Mouse (Mus musculus) hindbrain, embryonic 13.5 days (tissue): ENCODE results near the gene Tnfrsf25. TPM values are rescaled to one million over a fixed set of nuclear protein-coding genes. Genes with fewer than 3 reads are reported as not detected.

ENCODE experiments used
- ATAC-seq: fragments of 200-750 bp; cut with Nextera tagmentation; 2 replicates; pipeline ENCODE4 v1.8.0; 2017; ENCODE audit warnings: moderate TSS enrichment; ENCODE audit not compliant: low FRiP score
- H3K27ac ChIP-seq: fragments of 300-500 bp; sonication (generic); 2 replicates; pipeline ENCODE4 v1.5.1; 2015; ENCODE audit warnings: inconsistent platforms, mild to moderate bottlenecking, moderate library complexity
- H3K27me3 ChIP-seq: fragments of 300-500 bp; sonication (generic); 2 replicates; pipeline ENCODE4 v1.6.1; 2015; ENCODE audit warnings: mild to moderate bottlenecking, inconsistent platforms
- H3K36me3 ChIP-seq: fragments of 300-500 bp; sonication (generic); 2 replicates; pipeline ENCODE4 v1.6.1; 2015; ENCODE audit warnings: mild to moderate bottlenecking, inconsistent platforms
- H3K4me1 ChIP-seq: fragments of 300-500 bp; sonication (generic); replicated peaks from 2 replicates; pipeline ENCODE4 v1.6.1; 2015; ENCODE audit warnings: inconsistent platforms
- H3K4me2 ChIP-seq: fragments of 300-500 bp; sonication (generic); 2 replicates; pipeline ENCODE4 v1.6.1; 2015; ENCODE audit warnings: inconsistent platforms, mild to moderate bottlenecking, moderate library complexity
- H3K4me3 ChIP-seq: fragments of 300-500 bp; sonication (generic); 2 replicates; pipeline ENCODE4 v1.5.1; 2015; ENCODE audit warnings: mild to moderate bottlenecking, inconsistent platforms
- H3K9ac ChIP-seq: fragments of 300-500 bp; sonication (generic); 2 replicates; pipeline ENCODE4 v1.6.1; 2015; ENCODE audit warnings: mild to moderate bottlenecking, inconsistent platforms
- H3K9me3 ChIP-seq: fragments of 300-500 bp; sonication (generic); 2 replicates; pipeline ENCODE4 v1.6.1; 2016; ENCODE audit warnings: inconsistent platforms
- WGBS: fragments of 180-500 bp; shearing (Covaris S2); methylation state at CpG from one replicate; pipeline ENCODE4 v1.1.7; 2015; 5-methylcytosine and 5-hydroxymethylcytosine counted together
- polyA plus RNA-seq: library from polyadenylated mRNA; unstranded; fragments of >200 nt; fragmentation: Nextera tagmentation; extraction: Ambion mirVana; gene quantifications from 2 replicates; pipeline ENCODE4 v1.2.1, GENCODE M21; 2015

Tnfrsf25 gene
- polyA plus RNA-seq, 1 experiment from 2014 or later: 1.00 TPM

DNA sequence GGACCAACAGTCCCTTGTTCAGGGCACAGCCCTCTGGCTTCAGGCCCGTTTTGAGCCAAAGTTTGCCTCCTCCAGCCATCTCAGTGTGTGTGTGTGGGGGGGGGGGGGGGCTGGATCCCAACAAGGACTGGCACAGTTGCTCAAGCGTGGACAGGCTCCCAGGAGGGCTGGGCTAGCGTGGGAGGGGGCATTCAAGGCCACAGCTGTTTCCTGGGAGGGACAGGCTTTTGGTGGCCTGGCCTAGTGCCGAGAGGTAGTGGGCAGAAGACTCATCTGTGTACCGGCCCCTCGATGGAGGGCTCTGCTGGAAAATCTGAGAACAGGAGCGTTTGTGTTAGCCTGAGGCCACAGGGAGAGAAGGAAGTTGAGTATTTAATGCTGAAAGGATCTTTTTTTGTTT, 35.8 kb upstream of the Tnfrsf25 start:
- Histone ChIP-seq H3K4me3 (no peak overlapping the region), H3K4me1 (peaks cover 10% of the 10 kb centered on the region; the same call in 1 of the 2 replicates), H3K36me3 (no peaks in the 10 kb centered on the region), H3K9ac (no peak overlapping the region), H3K9me3 (no peaks in the 10 kb centered on the region), H3K27me3 (peaks cover 3% of the 10 kb centered on the region; the same call in 1 of the 2 replicates), H3K27ac (no peak overlapping the region), H3K4me2 (no peak overlapping the region)
- no peak for ATAC-seq
- WGBS: 63% methylated on average over 7 of the region's 7 CpGs

DNA sequence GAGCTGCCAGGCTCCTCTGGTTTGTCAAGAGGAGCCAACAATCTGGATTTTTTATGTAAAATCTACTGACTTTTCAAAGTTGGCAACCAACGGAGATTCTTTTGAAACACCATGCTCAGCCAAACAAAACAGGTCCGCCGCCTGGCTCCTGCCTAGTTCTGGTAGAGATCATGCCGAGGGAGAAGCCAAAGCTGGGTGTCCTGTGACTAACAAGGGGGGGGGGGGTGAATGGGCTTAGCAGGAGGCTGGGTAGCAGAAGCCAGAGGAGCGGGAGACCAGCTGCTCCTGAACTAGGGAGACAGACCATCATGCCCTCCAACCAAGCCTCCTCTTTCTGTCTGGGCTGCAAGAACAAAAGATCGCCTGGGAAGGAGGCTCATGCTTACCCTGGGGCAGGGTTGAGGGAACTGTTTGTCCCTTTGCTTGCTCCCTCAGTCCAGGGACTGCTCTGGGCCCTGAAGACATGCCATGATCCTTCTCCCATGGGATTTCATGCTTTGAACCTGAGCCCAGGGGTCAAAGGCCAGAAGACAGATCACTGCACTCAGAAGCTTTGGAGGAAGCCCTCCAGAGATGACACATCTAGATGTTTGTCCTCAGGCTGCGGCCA, 32.0 kb upstream of the Tnfrsf25 start:
- WGBS: 56% methylated on average over 7 of the region's 7 CpGs

DNA sequence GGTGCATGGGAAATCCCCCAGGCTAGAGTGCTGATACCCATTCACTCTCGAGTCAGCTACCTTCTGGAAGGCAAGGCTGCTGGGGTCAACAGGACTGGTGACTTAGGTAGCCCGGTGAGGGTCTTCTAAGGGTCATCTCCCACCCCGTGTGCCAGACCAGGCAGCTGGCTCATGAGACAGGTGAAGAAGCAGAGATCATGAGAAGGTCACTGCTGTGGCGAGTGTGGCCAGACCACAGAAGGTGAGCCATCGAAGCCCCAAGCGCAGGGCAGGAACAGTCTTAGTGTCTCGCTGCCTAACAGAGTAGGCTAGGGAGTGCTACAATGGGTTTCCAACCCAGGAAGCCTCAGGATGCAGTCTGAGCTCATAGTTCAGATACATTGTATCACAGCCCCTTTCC, 31.1 kb upstream of the Tnfrsf25 start:
- ATAC-seq: no peak
- H3K36me3 ChIP-seq: no peaks in the 10 kb centered on the region
- WGBS: 90% methylated on average over 7 of the region's 7 CpGs

More for the DNA sequence above, 32.0 kb upstream of the Tnfrsf25 start:
- Histone ChIP-seq H3K27me3 (peaks cover 9% of the 10 kb centered on the region; the same call in 1 of the 2 replicates), H3K27ac (no peak overlapping the region), H3K4me1 (peaks cover 27% of the 10 kb centered on the region), H3K4me3 (no peak overlapping the region), H3K4me2 (no peak overlapping the region), H3K9ac (no peak overlapping the region), H3K9me3 (no peaks in the 10 kb centered on the region), H3K36me3 (no peaks in the 10 kb centered on the region)
- ATAC-seq: no peak

DNA sequence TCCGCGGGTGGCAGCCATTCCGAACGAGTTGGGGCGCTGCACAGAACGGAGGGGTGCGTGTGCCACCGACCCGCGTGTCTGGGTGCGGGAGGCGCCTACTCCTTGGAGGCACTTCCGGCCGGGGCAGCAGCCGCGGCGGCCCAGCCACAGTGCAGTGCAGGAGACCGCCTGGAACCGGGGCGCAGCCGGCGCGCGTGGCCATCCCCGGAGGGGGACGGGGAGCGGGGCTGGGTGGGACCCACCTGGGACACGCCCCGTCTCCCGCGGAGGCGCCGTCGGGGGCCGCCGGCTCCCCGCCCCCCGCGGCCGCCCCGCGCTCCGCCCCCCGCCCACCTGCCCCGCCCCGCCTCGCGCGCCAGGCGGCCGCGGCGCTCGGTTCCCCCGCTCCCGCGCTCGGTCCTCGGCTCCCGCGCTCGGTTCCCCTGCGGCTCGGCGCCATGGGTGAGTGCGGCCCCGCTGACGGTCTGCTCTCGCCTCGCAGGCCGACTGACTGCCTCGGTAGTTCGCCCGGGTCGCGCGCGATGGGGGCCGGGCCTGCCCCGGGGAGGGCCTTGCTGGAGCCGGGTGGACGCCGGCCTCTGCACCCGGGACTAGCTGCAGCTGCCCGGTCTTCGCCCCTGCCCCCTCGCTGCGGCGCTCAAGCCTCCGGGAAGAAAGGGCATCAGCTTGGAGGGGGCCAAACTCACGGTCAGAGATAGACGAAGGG, 29.1 kb upstream of the Tnfrsf25 start:
- WGBS: under 1% methylated on average over 51 of the region's 92 CpGs
- H3K27me3 ChIP-seq: peaks cover 9% of the 10 kb centered on the region; the same call in 1 of the 2 replicates
- no peaks in the 10 kb centered on the region for H3K36me3 ChIP-seq
- no peaks in the 10 kb centered on the region for H3K9me3 ChIP-seq
- peak overlapping the region; percentile 81 for H3K4me2 ChIP-seq
- peak; percentile 64 for ATAC-seq
- H3K4me1 ChIP-seq: peaks cover 31% of the 10 kb centered on the region
- peak overlapping the region; percentile 67 for H3K4me3 ChIP-seq
- H3K9ac ChIP-seq: peak overlapping the region; percentile 85
- peak overlapping the region; percentile 58; the same call in 1 of the 2 replicates for H3K27ac ChIP-seq

More for the DNA sequence above, 31.1 kb upstream of the Tnfrsf25 start:
- Histone ChIP-seq H3K9ac (no peak overlapping the region), H3K27me3 (peaks cover 9% of the 10 kb centered on the region; the same call in 1 of the 2 replicates), H3K4me2 (no peak overlapping the region), H3K27ac (no peak overlapping the region), H3K4me3 (no peak overlapping the region), H3K4me1 (peaks cover 31% of the 10 kb centered on the region), H3K9me3 (no peaks in the 10 kb centered on the region)

DNA sequence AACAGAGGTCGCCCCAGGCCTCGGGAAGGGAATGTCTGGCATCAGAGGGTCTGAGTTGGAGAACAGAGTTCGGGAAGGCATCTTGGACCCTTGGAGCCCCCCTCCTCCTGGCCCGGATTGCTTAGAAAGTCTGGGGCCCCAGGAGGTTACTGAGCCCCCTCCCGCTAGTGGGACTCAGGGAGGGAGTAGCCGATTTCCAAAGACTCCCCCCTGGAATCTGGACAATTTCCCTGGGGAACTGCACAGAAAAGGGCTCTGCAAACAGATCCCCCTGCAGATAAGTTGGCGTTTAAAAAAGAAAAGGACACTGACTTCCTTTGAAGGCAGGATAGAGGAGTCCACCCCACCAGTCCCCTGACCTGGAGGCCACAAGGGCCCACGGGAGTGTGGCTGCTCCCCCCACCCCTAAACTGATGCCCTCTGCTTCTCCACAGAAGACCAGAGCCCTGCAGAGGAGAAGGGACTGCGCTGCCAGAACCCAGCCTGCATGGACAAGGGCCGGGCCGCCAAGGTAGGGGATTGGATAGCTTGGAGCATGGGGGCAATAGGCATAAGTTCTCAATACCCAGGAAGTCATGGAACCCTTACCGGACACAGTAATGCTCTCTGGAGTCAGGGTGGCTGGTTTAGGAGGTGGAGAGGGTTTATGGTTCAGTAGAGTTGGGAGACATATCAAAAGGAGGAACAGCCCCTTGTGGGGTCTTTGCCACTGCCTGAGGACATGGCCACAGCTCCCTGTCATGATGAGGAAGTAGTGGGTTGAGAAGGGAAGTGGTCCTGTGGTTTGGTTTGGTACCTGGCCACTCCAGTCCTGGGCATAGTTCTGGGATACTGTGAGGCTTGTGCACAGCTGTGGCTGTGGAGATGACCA, 28.3 kb upstream of the Tnfrsf25 start:
- no peaks in the 10 kb centered on the region for H3K9me3 ChIP-seq
- H3K4me3 ChIP-seq: peak overlapping the region; percentile 67
- H3K9ac ChIP-seq: peak overlapping the region; percentile 85
- H3K36me3 ChIP-seq: no peaks in the 10 kb centered on the region
- peak overlapping the region; percentile 81 for H3K4me2 ChIP-seq
- H3K4me1 ChIP-seq: peaks cover 34% of the 10 kb centered on the region
- peak; percentile 11 for ATAC-seq
- 0 out of 2 replicates have a peak overlapping the region, but pooled peaks have one; percentile 58 for H3K27ac ChIP-seq
- H3K27me3 ChIP-seq: peaks cover 9% of the 10 kb centered on the region; the same call in 1 of the 2 replicates
- 4% methylated on average over 12 of the region's 12 CpGs for WGBS

DNA sequence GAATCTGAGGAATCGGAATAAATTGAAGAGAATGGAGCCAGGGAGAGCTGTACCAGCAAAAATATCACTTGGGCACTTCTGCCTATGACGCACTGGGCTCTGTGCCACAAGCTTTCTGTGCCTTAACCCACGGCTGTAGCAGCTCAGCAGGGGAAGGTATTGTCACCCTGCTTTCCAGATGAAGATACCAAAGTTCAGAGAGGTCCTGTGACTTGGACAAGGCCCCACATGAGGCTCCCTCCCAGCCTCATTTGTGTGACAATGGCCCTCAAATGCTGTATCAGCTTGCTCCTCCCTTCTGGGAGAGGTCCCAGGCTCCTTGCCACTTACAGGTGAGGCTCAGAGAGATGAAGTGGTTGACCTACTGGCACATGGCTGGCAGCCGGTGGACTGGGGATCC, 27.6 kb upstream of the Tnfrsf25 start:
- Histone ChIP-seq H3K27me3 (peaks cover 9% of the 10 kb centered on the region; the same call in 1 of the 2 replicates), H3K4me1 (peaks cover 41% of the 10 kb centered on the region), H3K9me3 (no peaks in the 10 kb centered on the region), H3K4me3 (peak overlapping the region; percentile 67; the same call in 1 of the 2 replicates), H3K27ac (no peak overlapping the region), H3K4me2 (peak overlapping the region; percentile 81), H3K9ac (peak overlapping the region; percentile 85), H3K36me3 (no peaks in the 10 kb centered on the region)
- no peak for ATAC-seq
- 24% methylated on average over 4 of the region's 4 CpGs for WGBS

DNA sequence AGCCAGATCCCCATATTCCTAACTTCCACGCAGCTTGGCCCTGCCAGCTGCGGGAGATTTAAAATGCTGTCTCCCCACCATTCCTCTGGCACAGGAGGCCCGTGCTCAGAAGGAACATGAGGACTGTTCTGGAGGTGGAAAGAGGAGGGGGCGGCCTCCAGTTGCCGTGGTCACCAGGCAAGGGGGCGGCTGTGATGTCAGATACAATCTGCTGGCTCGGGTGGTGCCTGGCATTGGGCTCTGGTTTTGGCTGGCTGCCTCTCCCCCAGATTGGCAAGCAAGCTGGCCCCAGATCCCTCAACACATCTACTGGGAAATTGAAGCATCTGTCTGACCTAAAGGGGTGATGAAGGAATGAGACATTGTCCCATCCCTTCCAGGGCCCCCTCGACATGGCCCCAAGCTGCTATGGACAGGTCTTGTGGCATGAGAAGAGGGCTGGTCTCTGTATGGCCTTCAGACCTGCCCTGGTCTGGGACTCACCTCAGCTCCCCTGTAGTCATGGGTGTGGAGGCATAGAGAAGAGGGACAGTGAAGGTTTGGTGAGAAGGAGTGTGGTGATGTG, 27.1 kb upstream of the Tnfrsf25 start:
- 36% methylated on average over 8 of the region's 8 CpGs for WGBS
- Histone ChIP-seq H3K27ac (no peak overlapping the region), H3K4me1 (peaks cover 43% of the 10 kb centered on the region), H3K4me3 (no peak overlapping the region), H3K9ac (peak overlapping the region; percentile 85; the same call in 1 of the 2 replicates), H3K27me3 (peaks cover 9% of the 10 kb centered on the region; the same call in 1 of the 2 replicates), H3K4me2 (peak overlapping the region; percentile 81; the same call in 1 of the 2 replicates), H3K36me3 (no peaks in the 10 kb centered on the region), H3K9me3 (no peaks in the 10 kb centered on the region)
- no peak for ATAC-seq

DNA sequence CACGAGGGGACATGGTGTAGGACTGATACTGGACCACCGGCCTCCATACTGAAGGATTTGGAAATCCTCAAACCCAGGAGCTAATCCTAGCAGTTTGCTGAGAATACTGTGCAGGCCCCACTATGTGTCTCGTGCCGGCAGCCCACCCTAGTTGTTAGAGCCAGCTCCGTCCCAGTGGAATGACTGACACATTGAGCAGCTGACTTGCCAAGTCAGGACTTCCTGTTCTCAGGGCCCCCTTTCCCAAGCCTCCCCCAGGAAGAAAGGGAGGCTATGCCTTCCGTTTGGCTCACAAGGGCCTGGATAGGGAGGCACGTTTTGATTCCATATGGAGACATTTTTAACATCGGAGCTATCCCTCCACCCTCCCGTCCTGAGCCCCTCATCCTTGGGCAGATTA, 25.5 kb upstream of the Tnfrsf25 start:
- H3K27ac ChIP-seq: no peak overlapping the region
- H3K4me1 ChIP-seq: peaks cover 43% of the 10 kb centered on the region
- WGBS: 87% methylated on average over 9 of the region's 9 CpGs
- H3K36me3 ChIP-seq: no peaks in the 10 kb centered on the region
- H3K9me3 ChIP-seq: no peaks in the 10 kb centered on the region
- ATAC-seq: no peak
- H3K9ac ChIP-seq: no peak overlapping the region
- H3K4me3 ChIP-seq: no peak overlapping the region
- 0 out of 2 replicates have a peak, but pooled peaks cover 6% of the 10 kb centered on the region for H3K27me3 ChIP-seq
- H3K4me2 ChIP-seq: no peak overlapping the region

DNA sequence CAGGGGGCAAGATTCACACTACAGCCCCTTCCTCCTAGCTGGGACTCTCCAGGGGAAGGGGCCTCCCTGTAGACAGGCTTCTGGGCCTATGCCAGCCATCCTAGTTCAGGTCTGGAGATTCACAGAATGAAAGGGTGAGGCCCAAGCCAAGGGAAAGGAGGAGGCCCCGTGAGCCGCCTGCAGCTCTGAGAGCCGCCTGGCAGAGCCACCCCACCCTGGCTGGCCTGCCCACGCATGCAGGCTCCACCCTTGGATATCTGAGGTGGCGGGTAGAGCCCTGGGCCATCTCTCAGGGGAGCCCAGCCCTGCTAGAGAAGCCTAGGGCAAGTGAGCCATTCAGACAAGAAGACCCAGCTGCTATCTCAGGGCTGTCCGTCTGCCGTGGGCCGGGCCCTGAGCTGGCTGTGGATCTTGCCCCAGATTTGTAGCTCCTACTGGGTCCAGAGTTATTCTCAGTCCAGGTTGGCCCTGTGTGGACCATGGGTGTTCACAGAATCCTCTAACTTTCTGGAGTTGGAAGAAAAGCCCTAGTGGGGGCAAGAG, 22.9 kb upstream of the Tnfrsf25 start:
- 56% methylated on average over 8 of the region's 8 CpGs for WGBS
- Histone ChIP-seq H3K9me3 (no peaks in the 10 kb centered on the region), H3K27me3 (0 out of 2 replicates have a peak, but pooled peaks cover 11% of the 10 kb centered on the region), H3K9ac (peak overlapping the region; percentile 55; the same call in 1 of the 2 replicates), H3K4me1 (peaks cover 46% of the 10 kb centered on the region), H3K27ac (no peak overlapping the region), H3K4me2 (no peak overlapping the region), H3K36me3 (no peaks in the 10 kb centered on the region), H3K4me3 (no peak overlapping the region)
- ATAC-seq: no peak

DNA sequence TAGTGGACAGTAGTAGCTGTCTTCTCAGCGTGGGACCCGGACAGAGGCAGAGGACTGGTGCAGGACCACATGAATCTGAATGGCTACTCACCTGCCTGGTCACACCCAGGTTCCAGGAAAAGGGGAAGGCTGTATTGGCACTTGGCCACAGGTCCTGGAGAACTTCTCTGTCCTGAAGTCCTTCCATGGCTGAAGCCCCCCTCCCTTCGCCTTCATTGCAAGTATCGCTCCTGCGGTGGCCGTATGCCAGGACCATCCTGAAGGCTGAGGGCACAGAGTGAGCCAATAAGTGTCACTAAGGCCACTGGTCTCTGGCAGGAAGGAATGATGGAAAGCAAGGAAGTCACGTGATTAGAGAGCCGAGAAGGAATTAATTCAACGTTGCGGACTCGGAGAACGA, 21.5 kb upstream of the Tnfrsf25 start:
- H3K9ac ChIP-seq: no peak overlapping the region
- H3K27ac ChIP-seq: no peak overlapping the region
- ATAC-seq: no peak
- 0 out of 2 replicates have a peak, but pooled peaks cover 7% of the 10 kb centered on the region for H3K27me3 ChIP-seq
- H3K36me3 ChIP-seq: no peaks in the 10 kb centered on the region
- no peak overlapping the region for H3K4me3 ChIP-seq
- peaks cover 42% of the 10 kb centered on the region for H3K4me1 ChIP-seq
- H3K9me3 ChIP-seq: no peaks in the 10 kb centered on the region
- H3K4me2 ChIP-seq: no peak overlapping the region
- 90% methylated on average over 12 of the region's 12 CpGs for WGBS
